Mouse (Mus musculus): ENCODE measurements at regions not wholly inside any gene's neighbourhood (a gene's known extent, or its start where the extent isn't known, plus 50 kb on each side); places are given as distances from the start of the nearest gene placed in this dataset.

GRCm38 (mm10) chr6:16283328-16284072 is 563.0 kb downstream of the Mdfic start:
- TF ChIP-seq CTCF (IDR thresholded peaks at IDR 0.05; ENCODE audit: insufficient read depth, low read depth, low read length) (no peak), POLR2A (IDR thresholded peaks at IDR 0.05; ENCODE audit: insufficient read depth, low read depth, low read length) (no peak)

All from olfactory bulb, adult 2 months (tissue).